Mouse (Mus musculus) T-cell, adult 2 months (primary cell): ENCODE data around the gene Fastk.

Experiments
- DNase-seq: peaks from one replicate; pipeline ENCODE4 v3.0.0; 2022; ENCODE audit warnings: low spot score

Gene Fastk

DNA sequence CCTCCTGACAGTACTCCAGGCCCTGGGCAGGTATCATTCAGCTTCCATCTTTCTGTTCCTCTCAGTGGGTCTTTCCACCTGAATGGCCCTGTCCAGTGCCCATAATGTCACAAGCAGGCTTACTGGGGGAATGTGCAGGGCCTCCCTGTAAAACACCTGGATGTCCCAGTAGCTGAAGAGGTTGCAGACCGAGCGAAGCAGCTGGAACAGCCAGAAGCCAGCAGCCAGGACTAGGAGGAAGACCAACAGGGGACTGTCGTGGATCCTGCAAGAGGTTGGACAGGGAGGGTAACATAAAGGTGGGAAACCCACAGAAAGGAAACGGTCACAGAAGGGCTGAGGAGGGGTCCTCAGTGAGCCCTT is 55.4 kb downstream of the Fastk start:
- no peak for DNase-seq

DNA sequence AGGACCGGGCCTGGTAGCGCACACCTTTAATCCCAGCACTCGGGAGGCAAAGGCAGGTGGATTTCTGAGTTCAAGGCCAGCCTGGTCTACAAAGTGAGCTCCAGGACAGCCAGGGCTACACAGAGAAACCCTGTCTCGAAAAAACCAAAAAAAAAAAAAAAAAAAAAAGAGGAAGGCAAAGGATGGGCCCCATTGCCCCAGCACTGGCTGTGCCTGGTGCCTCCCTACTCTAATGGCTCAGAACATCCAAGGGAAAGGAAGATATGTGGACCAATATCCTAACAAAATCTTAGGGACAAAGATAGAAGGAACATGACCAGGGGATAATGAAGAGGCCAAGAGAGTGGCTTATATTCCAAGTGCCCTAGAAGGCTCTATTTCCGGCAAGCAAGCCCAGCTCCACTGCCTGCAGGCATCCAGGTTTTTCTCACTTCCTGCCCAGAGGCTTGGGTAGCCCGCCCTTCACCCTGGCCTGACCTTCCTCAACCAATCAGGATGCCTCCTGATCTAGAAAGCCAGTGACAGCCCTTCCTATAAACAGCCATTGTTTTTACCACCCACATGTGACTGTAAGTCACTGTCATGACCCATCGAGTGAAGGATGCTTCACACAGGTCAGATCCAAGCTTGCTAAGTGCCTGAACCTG is 56.0 kb downstream of the Fastk start:
- peak; percentile 32 for DNase-seq
